Mouse (Mus musculus) cerebellum, adult 2 months (tissue): ENCODE measurements around the gene Kcnip4.

Experiments
- CTCF ChIP-seq: fragments of 200-500 bp; IDR thresholded peaks from 2 replicates; pipeline ENCODE4 v1.5.1; 2011; ENCODE audit warnings: low read depth, mild to moderate bottlenecking, control low read depth, low read length, moderate library complexity, borderline replicate concordance; ENCODE audit not compliant: insufficient read depth
- POLR2A ChIP-seq: fragments of 200-500 bp; IDR thresholded peaks from 2 replicates; pipeline ENCODE4 v1.6.1; 2011; ENCODE audit warnings: low read length, control low read depth, borderline replicate concordance; ENCODE audit not compliant: insufficient read depth

GRCm38 (mm10) chr5:49150116-49150811 is 374.4 kb downstream of the Kcnip4 start:
- TF ChIP-seq CTCF (no peak), POLR2A (no peak)
